Mouse (Mus musculus) G1E-ER4 (cell line): Measurements from ENCODE around the gene Pnpla2. TPM values are rescaled to one million over a fixed set of nuclear protein-coding genes. Genes with fewer than 3 reads are reported as not detected.

Experiments
- GATA1 ChIP-seq: IDR thresholded peaks from one replicate; pipeline ENCODE4 v1.8.0; 2012; ENCODE audit warnings: low read length, inconsistent platforms
- polyA plus RNA-seq: library from polyadenylated mRNA; stranded (reverse); fragments of >175 nt; gene quantifications from 2 replicates; pipeline ENCODE4 v1.2.3, GENCODE M21; 2012

Pnpla2 gene
- polyA plus RNA-seq, 1 experiment: 77.3 TPM

DNA sequence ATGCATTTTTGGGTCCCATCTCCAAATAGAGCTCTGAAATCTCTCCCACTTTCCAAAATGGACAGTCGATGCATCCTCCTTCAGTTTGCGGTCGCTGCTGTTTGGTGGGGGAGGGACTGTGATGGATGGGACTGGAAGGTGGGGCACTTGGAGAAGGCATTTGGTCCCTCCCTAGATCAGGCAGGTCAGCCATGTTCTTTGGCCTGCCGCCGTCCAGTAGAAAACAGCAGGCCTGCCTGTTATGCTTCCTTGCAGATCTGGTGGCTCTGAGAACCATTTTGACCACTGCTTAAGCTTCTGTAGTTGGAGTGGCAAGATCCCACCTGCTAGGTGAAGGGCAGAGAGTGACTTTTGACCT lies 13.1 kb downstream of the Pnpla2 start:
- no peak for TF ChIP-seq GATA1

DNA sequence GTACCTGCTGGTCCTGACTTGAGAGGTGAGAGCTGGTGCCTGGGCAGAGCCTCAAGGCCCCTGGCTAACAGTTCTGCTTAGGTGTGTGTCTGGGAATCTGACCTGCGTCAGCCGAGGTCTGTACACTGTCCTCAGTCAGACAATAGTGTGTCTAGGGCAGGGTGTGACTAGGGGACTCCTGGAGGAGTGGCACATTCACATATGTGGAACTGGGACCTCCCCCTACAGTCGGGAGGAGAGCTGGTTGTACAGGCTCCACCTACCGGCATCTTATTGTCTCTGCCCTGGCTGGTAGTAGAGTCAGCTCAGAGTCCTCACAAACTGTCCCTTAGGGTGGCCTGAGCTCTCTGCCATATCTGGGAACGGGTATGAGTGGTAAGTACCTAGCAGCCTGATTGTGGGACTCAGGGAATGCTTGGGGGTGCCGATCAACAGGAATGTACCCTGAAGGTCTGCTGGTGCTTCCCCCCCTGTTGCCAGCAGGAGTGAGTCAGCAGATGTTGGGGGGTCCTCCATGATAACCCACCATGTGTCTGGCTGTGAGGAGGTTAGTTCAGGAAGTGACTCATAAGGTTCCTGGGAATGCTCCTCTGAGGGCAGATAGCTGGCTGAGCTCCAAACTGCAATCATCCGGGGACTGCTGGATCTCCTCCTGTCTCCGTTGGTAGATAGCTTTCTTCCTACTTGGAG lies 13.7 kb downstream of the Pnpla2 start:
- TF ChIP-seq GATA1: peak; percentile 11

DNA sequence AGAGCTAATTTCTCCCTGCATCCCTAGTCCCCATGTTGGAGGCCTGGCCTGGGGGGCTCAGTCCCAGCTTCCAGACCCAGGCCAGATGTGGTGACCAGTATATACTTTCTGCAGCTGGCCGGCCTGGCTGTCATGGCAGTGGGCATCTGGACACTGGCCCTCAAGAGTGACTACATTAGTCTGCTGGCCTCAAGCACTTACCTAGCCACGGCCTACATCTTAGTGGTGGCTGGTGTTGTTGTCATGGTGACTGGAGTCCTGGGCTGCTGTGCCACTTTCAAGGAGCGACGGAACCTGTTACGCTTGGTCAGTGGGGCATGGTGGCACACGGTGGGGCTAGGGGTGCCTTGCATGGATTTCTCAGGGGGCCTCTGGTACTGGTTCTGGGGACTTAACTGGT lies 14.4 kb downstream of the Pnpla2 start:
- TF ChIP-seq GATA1: no peak

DNA sequence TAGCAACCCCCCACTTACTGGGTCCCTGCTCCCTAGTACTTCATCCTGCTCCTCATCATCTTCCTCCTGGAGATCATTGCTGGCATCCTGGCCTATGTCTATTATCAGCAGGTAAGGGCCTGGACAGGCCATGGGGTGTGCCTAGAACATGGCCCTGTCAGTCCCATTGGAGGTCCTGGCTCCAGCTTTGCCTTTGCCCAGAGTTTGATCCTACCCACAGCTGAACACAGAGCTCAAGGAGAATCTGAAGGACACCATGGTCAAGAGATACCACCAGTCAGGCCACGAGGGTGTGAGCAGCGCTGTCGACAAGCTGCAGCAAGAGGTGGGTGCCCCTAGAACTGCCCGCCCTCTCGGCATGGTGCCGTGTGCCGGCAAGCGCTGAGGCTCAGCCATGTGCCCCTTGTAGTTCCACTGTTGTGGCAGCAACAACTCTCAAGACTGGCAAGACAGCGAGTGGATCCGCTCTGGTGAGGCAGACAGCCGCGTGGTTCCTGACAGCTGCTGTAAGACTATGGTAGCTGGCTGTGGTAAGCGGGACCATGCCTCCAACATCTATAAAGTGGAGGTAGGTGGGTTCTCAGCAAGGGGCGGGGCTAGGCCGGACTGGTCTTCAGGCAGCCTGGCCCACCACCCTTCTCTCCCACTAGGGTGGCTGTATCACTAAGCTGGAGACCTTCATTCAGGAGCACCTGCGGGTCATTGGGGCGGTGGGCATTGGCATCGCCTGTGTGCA lies 15.1 kb downstream of the Pnpla2 start:
- TF ChIP-seq GATA1: no peak

DNA sequence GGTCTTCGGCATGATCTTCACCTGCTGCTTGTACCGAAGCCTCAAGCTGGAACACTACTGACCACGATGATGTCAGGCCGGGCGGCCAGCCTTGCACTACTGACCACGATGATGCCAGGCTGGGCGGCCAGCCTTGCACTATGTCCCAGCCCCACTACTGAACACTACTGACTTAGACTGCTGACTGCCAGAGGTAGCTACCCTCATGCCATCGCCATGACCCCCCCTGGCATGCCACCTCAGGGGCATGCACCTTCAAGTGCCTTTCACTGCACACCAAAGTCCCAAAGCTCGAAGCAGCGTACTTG lies 15.6 kb downstream of the Pnpla2 start:
- TF ChIP-seq GATA1: no peak

DNA sequence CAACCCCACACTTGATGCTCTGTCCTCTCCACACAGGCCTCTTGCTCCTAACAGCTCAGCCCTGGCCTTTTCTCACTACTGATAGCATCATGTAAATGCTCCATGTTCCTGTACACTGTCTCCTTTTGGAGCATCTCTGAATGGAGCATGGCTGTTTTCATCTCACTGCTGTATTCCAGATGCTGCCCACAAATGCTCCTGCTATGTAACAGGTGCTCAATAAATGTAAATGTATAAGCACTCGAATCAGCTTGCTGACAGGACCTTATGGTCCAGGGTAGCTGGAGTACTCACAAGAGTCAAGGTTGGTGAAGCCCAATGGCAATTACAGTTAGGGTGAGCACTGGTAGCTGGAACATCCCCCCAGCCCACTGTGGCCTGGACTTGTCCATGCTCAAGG lies 16.2 kb downstream of the Pnpla2 start:
- no peak for TF ChIP-seq GATA1

DNA sequence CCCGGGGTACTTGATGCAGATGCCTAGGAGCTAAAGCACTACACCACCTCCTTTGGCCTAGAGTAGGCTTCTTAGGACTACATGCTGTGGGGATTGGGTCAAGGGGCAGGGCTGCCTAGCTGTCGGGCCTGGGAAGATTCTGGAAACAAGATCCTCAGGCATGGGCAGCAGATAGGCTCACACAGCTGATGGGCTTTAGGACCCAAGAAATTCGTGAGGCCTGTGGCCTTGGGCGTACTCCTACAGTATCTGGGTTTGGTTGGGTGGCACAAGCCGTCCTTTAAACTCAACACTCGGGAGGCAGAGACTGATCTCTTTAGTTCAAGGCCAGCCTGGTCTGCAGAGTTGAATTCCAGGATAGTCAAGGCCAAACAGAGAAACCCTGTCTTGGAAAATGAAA lies 17.2 kb downstream of the Pnpla2 start:
- no peak for TF ChIP-seq GATA1

DNA sequence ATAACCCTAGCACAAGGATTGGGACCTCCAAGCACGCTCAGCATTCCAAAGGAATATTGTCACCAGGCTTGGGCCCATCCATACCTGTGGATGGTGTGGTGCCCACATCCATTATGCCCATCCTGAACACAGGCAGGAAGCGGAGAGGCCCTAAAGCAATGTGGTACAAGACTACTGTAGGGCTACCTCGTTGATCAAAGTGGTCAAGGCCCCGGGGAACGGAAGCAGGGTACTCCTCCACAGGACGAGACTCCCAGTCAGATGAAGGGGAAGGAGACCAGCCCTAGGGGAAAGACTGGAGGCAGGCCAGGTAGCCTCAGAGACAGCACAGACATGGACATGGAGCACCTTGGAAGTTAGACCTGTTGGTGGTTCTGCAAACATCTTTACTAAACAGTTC lies 17.8 kb downstream of the Pnpla2 start:
- TF ChIP-seq GATA1: no peak

DNA sequence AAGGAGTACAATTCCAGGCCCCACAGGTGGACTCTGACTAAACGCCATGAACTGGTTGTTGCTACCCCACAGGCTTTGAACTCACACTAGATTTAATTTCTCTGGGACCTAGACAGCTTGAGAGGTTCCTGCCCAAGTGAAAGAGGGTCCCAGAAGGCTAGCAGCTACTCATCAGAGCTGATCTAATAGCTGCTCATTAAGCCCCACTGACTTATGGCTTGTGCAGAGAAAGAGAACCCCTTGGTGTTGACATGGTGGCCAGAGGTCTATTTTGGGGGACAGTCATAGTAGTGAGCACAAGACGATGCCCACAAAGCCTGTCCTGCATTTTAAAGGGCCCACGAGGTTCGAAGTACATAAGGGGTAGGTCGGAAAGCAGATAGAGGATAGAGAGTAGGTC lies 19.2 kb downstream of the Pnpla2 start:
- no peak for TF ChIP-seq GATA1

DNA sequence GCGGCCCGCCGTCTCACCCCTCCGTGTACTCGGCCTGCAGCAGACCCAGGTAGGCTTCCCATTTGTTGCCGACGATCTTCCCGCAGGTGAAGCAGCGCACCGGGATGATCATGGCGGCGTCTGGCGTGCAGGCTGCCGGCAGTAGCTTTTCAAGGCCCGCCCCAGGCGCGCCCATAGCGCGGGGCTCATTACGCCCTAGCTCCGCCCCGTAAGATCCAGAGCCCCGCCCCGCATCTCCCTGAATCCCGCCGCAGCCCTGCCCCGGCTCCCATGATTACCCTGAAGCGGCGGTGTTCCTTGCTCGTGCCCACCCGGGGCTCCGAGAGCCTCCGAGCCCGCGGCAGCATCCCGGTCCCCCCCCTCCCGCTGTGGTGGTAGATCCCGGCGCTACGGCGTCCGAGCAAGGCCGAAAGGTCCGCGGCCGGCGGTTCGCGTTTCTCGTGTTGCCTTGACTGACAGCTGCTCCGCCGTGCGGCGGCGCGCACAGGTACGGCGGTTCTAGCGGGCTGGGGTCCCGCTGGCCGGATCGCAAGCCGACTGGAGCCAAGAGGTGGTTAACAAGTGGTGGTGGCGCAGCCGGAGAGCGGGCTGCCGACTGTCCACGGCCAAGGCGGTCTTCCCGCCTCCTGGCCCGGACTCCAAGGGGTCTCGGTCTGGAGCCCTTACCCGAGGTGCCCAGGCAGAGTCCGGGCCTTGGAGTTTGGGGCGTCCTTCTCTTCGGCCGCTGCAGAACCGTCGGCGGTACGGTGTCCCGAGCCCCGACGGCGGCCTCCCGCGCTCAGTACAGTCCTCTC lies 20.2 kb downstream of the Pnpla2 start, which contains the start of the genes Polr2l and Tspan4:
Gene Polr2l (minus strand): TSS at position 122 of the 794 bp plus-strand sequence.
Gene Tspan4 (plus strand): TSS at position 230 of the 794 bp plus-strand sequence.
- no peak for TF ChIP-seq GATA1

DNA sequence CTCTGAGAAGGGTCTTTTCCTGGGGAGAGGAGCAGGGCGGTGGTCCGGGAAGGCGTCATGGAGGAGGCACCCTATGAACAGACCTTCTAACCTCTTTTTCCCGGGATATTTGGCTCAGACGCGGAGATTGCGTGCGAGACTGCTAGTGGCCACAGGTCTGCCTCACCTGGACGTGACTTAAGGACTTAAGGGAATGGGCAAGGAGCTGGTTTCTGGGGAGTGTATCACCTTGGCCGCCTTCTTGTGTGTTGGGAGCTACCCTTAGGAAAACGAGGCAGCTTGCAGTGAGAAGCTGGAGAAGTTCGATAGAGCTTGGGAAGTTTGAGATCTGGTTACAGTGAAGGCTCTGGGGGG lies 20.8 kb downstream of the Pnpla2 start:
- TF ChIP-seq GATA1: no peak

DNA sequence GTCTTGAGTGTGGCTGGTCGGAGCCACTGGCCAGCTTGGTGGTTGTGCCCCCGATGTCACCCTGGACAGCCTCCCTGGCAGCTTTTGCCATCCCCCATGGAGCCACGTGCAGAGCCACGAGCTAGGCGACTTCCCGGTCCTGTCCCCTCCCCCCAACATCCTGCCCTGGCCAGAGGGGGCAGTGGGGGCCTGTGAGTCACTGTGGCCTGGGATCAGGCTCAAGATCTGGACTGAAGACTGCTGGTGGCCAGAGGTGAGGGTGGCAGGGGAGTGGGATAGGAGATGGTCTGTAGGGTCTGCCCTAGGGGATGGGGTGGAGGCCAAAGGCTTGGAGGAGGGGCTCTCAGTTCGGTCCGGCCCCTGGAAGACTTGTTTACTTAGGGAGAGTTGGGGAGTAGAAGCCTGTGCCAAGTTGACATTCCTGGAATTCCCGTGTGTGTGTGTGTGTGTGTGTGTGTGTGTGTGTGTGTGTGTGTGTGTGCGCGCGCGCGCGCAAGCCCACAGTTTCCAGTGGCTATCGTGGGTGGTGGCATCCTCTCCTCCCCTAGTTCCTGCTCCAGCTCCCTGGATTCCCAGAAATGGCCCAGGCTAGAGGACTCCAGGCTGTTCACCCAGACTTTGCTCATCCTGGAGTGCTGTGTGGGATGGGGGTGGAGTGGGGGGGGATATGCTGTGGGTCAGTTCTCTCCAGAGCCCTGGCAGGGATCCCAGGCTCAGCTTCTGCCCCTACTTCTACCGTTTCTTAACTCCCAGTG lies 21.4 kb downstream of the Pnpla2 start:
- TF ChIP-seq GATA1: no peak

DNA sequence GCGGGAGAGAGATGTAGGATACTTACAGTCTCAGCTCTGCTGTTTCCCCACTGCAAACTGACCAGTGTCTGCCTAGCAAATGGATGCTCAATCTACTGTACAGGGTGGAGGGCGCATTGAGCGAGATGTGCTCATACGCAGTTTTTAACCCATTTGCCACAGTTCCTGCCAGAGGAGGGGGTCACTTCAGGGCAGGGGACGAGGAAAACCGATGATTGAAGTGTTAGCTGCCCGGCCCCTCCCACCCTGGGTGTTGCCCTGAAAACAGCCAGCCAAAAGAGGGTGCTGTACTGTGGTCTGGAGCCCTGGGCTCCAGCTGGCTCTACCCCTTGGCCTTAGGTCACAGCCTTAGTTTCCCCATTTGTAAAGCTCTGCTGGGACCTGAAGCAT lies 22.0 kb downstream of the Pnpla2 start:
- TF ChIP-seq GATA1: no peak

DNA sequence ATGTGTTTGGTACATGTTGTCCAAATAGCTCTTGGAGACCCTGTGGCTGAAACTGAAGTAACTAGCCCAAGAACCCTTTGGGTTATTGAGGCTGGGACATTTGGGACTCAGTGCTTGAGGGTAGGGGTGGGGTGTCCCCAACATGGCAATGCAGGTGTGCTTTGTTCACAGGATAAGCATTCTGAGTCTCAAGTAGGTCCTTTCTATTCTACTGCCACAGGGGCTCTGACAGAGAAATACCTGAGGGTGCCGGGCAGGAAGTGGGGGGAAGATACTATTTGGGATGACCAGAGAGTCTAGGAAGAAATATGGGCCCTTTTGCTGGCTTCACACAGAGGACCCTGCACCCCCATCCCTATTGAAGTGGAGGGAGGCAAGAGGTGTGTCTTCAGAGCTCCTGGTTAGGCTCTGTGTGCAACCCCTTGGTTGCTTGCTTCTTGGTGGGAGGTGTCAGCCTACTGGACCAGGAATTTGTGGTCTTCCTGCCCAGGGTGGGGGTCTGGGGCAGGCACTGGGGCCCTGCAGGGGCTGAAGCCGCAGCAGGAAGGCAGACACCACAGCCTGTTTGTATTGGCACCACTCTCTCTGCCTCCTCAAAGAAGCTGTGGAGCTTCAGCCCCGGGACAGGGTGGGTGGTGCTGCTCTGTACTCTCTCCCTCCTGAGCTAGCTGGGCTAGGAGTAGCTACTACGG lies 22.7 kb downstream of the Pnpla2 start:
- no peak for TF ChIP-seq GATA1

DNA sequence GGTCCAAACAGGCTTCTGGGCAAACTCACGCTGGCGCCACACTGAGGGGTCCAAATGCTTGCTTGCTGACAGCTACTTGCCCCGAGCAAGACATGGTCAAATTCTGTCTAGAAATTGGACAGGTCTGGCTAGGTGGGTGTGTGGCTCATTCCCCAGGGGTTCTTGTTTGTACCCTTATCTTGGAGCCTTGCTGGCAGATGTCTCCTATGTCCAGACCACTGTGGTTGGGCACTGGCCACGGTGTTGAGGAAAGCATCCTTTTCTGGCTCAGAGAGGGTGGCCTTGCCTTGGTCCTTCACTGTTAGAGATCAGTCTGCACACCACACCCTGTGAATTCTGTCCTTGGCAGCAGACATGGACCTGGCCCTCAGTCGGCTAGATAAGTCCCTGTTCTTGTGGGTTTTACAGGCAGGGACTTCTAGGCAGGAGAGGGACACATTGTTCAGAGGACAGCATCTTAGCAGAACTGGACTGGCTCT lies 23.3 kb downstream of the Pnpla2 start:
- TF ChIP-seq GATA1: no peak
